Mouse (Mus musculus): ENCODE data around the gene Auh.

DNA sequence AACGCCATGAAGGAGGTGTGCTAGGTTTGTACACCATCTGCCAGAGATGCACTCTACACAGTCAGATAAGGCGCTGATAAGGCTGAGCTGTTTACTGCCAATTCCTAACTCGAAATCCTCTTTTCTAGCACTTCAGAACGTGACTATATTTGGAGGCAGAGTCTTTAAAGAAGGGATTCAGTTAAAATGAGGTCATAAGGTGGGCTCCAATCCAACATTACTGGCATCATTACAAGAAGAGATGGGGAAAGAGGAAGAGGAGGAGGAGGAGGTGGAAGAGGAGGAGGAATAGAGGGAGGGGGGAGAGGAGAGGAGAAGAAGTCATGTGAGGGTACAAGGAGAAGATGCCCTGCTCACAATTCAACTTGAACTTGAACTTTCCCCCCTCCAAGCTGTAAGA, 14.6 kb upstream of the Auh start:
- TF ChIP-seq CTCF (conservative IDR thresholded peaks at IDR 0.05; ENCODE audit: insufficient read depth, insufficient read length, low read depth, low read length) (no peak), POLR2A (IDR thresholded peaks at IDR 0.05; ENCODE audit: low read depth, low read length) (no peak)
